Mouse (Mus musculus): Measurements from ENCODE around the gene Hcfc1. TPM values are rescaled to one million over a fixed set of nuclear protein-coding genes. Genes with fewer than 3 reads are reported as not detected.

Gene Hcfc1
- polyA plus RNA-seq, 1 experiment, result 33.1 TPM

GRCm38 (mm10) chrX:73948647-73949046 is 17.5 kb downstream of the Hcfc1 start:
- TF ChIP-seq POLR2A (IDR thresholded peaks at IDR 0.05; ENCODE audit: extremely low read depth, insufficient read depth, low read length), result no peak
- peak; percentile 55 for TF ChIP-seq CTCF (IDR thresholded peaks at IDR 0.05; ENCODE audit: extremely low read depth, insufficient read depth, low read length)
- H3K27ac ChIP-seq (ENCODE audit: insufficient read depth, low read length), result no peak overlapping the region
- H3K4me1 ChIP-seq (ENCODE audit: control insufficient read depth, insufficient read depth, low read length), result no peaks in the 10 kb centered on the region
- no peak overlapping the region for H3K4me3 ChIP-seq (ENCODE audit: insufficient read depth, low read length)

GRCm38 (mm10) chrX:73946896-73947295 is 19.3 kb downstream of the Hcfc1 start:
- Histone ChIP-seq H3K4me1 (ENCODE audit: control insufficient read depth, insufficient read depth, low read length) (no peaks in the 10 kb centered on the region), H3K4me3 (ENCODE audit: insufficient read depth, low read length) (no peak overlapping the region), H3K27ac (ENCODE audit: insufficient read depth, low read length) (no peak overlapping the region)
- no peak for TF ChIP-seq CTCF (IDR thresholded peaks at IDR 0.05; ENCODE audit: extremely low read depth, insufficient read depth, low read length)
- no peak for TF ChIP-seq POLR2A (IDR thresholded peaks at IDR 0.05; ENCODE audit: extremely low read depth, insufficient read depth, low read length)

GRCm38 (mm10) chrX:73942294-73942693 is 23.9 kb downstream of the Hcfc1 start:
- H3K4me1 ChIP-seq (ENCODE audit: control insufficient read depth, insufficient read depth, low read length), result no peaks in the 10 kb centered on the region
- H3K27ac ChIP-seq (ENCODE audit: insufficient read depth, low read length), result no peak overlapping the region
- no peak overlapping the region for H3K4me3 ChIP-seq (ENCODE audit: insufficient read depth, low read length)
- TF ChIP-seq POLR2A (IDR thresholded peaks at IDR 0.05; ENCODE audit: extremely low read depth, insufficient read depth, low read length), result no peak
- no peak for TF ChIP-seq CTCF (IDR thresholded peaks at IDR 0.05; ENCODE audit: extremely low read depth, insufficient read depth, low read length)

DNA sequence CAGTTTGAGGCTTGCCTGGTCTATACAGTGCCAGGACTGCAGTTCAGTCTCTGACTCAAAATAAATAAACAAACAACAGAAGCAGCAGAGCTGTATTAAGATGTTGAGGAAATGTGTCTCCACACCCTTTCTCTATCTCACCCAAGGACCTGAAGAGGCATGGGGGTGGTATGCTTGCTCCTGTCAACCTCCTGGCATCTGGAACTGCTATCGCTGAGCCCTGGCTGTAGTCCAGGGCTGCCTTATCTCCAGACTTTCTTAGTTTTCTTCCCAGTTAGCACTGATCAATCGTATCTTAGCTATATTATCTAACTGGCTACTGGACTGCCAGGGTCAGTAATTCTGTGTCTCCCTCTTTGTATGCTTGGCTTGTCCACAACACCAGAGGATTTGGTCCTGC is 24.3 kb downstream of the Hcfc1 start:
- no peaks in the 10 kb centered on the region for H3K4me1 ChIP-seq (ENCODE audit: control insufficient read depth, insufficient read depth, low read length)
- no peak overlapping the region for H3K27ac ChIP-seq (ENCODE audit: insufficient read depth, low read length)
- no peak overlapping the region for H3K4me3 ChIP-seq (ENCODE audit: insufficient read depth, low read length)
- TF ChIP-seq CTCF (IDR thresholded peaks at IDR 0.05; ENCODE audit: extremely low read depth, insufficient read depth, low read length) (no peak), POLR2A (IDR thresholded peaks at IDR 0.05; ENCODE audit: extremely low read depth, insufficient read depth, low read length) (no peak)

GRCm38 (mm10) chrX:73931871-73932270 is 34.3 kb downstream of the Hcfc1 start:
- Histone ChIP-seq H3K27ac (ENCODE audit: insufficient read depth, low read length) (no peak overlapping the region), H3K4me1 (ENCODE audit: control insufficient read depth, insufficient read depth, low read length) (no peaks in the 10 kb centered on the region), H3K4me3 (ENCODE audit: insufficient read depth, low read length) (no peak overlapping the region)
- TF ChIP-seq POLR2A (IDR thresholded peaks at IDR 0.05; ENCODE audit: extremely low read depth, insufficient read depth, low read length), result no peak
- TF ChIP-seq CTCF (IDR thresholded peaks at IDR 0.05; ENCODE audit: extremely low read depth, insufficient read depth, low read length), result no peak

- H3K27ac ChIP-seq (ENCODE audit: insufficient read depth, low read length), result no peak within 1 kb of the TSS
- peak within 1 kb of the TSS; percentile 17; the same call in 1 of the 2 replicates for H3K4me3 ChIP-seq (ENCODE audit: insufficient read depth, low read length)
- no peaks in the 10 kb centered on the region for H3K4me1 ChIP-seq (ENCODE audit: control insufficient read depth, insufficient read depth, low read length)
- TF ChIP-seq POLR2A (IDR thresholded peaks at IDR 0.05; ENCODE audit: extremely low read depth, insufficient read depth, low read length), result no peak
- no peak for TF ChIP-seq CTCF (IDR thresholded peaks at IDR 0.05; ENCODE audit: extremely low read depth, insufficient read depth, low read length)
Measured at GRCm38 (mm10) chrX:73930402-73931062, 35.6 kb downstream of the Hcfc1 start, which contains the start of gene Renbp. TSS of gene Renbp (minus strand) at chrX:73930850.

DNA sequence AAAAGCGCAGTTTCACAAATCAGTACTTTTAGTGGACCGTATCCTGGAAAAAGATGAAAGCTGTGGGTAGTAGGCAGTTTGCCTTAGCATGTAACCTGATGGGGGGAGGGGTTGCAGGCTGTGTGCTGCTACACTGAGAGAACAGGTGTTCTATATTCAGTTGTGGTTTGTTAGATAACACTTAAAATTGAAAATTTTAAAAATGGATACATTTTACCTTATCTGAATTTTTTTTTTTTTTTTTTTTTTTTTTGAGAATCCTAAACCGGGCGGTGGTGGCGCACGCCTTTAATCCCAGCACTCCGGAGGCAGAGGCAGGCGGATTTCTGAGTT is 43.6 kb downstream of the Hcfc1 start:
- no peak for TF ChIP-seq POLR2A (IDR thresholded peaks at IDR 0.05; ENCODE audit: extremely low read depth, insufficient read depth, low read length)
- TF ChIP-seq CTCF (IDR thresholded peaks at IDR 0.05; ENCODE audit: extremely low read depth, insufficient read depth, low read length), result no peak
- Histone ChIP-seq H3K4me3 (ENCODE audit: insufficient read depth, low read length) (peak overlapping the region; percentile 78), H3K4me1 (ENCODE audit: control insufficient read depth, insufficient read depth, low read length) (no peaks in the 10 kb centered on the region), H3K27ac (ENCODE audit: insufficient read depth, low read length) (no peak overlapping the region)

DNA sequence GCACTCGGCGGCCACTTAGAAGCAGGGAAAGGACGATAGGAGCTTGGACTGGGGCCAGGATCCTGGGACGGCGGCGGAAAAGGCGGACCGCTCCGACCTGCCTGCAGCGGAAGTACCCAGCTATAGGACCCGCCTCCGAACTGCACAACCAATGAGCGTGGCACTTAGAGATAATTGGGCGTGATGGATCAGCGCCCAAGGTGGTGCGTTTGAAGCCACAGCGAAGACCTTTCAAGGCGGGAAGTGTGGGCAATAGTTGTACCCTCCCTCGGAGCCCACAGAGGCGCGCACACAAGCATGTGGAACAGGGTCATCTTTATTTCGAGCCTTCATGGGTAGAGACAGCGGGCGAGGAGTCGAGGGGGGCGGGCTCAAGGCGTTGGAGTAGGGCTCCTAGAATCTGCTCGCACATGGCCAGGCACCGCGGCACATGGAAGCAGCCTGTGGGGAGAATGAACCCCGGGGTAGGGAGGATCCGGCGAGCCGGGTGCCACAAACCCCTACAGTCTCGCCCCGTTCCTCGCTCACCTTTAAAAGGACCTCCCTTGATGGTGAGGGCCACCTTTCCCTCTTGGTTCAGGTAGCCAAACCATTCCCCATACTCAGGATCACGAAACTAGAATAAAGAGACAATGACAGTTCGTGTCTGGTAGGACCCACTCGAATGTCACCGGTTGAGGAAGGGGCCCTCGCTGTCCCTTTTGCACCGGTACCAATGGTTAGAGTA is 44.2 kb downstream of the Hcfc1 start, which contains the start of the genes Arhgap4 and Naa10:
Arhgap4 (minus strand) TSS at position 48 of the 727 bp plus-strand sequence.
Naa10 (minus strand) TSS at position 122 of the 727 bp plus-strand sequence.
- Histone ChIP-seq H3K27ac (ENCODE audit: insufficient read depth, low read length) (no peak within 1 kb of the TSS), H3K4me3 (ENCODE audit: insufficient read depth, low read length) (peak within 1 kb of the TSS; percentile 78), H3K4me1 (ENCODE audit: control insufficient read depth, insufficient read depth, low read length) (no peaks in the 10 kb centered on the region)
- TF ChIP-seq POLR2A (IDR thresholded peaks at IDR 0.05; ENCODE audit: extremely low read depth, insufficient read depth, low read length), result no peak

DNA sequence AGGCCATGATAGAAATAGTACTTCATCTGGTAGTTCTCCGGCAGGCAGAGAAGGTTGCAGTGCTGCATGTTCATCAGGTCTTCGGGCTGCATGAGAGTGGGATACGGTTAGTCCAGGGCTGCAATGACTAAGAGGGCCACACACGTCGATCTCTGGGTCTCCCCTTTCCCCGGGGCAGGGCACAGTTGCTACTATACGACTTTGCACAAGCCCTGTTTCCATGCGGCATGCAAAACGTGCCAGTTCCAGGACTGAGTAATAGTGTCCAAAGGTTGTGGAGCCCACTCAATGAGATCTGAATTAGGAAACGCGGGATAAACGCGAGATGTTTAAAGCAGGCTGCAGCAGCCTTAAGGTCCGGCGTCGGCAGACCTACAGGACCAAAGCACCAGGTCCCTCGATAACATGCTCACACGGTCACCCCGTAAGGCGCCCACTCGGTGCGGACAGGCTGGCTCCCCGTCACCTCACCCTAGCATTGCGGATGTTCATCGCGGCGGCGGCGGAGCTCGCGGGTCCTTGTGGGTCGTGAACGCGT is 44.8 kb downstream of the Hcfc1 start:
- TF ChIP-seq POLR2A (IDR thresholded peaks at IDR 0.05; ENCODE audit: extremely low read depth, insufficient read depth, low read length) (no peak), CTCF (IDR thresholded peaks at IDR 0.05; ENCODE audit: extremely low read depth, insufficient read depth, low read length) (no peak)
- no peaks in the 10 kb centered on the region for H3K4me1 ChIP-seq (ENCODE audit: control insufficient read depth, insufficient read depth, low read length)
- H3K27ac ChIP-seq (ENCODE audit: insufficient read depth, low read length), result no peak overlapping the region
- peak overlapping the region; percentile 78 for H3K4me3 ChIP-seq (ENCODE audit: insufficient read depth, low read length)

DNA sequence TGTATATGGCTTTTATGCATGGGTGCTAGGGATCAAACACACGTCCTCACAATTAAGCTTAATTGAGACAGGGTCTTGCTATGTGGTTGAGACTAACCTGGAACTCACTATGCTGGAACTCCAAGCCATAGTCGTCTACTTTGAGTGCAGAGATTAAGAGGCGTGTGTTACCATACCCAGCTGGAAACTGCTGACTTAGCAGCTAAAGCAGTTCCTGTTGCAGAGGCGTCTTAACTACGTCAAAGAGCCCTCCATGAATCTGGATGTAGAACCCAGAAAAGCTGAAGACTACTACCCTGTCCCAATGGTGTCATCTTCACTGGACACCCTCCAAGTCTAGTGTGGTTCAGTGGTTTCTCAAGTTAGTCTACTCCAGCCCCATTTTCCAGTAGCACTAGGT is 47.5 kb downstream of the Hcfc1 start:
- H3K27ac ChIP-seq (ENCODE audit: insufficient read depth, low read length), result no peak overlapping the region
- H3K4me3 ChIP-seq (ENCODE audit: insufficient read depth, low read length), result no peak overlapping the region
- no peaks in the 10 kb centered on the region for H3K4me1 ChIP-seq (ENCODE audit: control insufficient read depth, insufficient read depth, low read length)
- TF ChIP-seq CTCF (IDR thresholded peaks at IDR 0.05; ENCODE audit: extremely low read depth, insufficient read depth, low read length) (no peak), POLR2A (IDR thresholded peaks at IDR 0.05; ENCODE audit: extremely low read depth, insufficient read depth, low read length) (no peak)
